Mouse (Mus musculus) limb, embryonic 13.5 days (tissue): ENCODE results near the gene Ryr2. TPM values are rescaled to one million over a fixed set of nuclear protein-coding genes. Genes with fewer than 3 reads are reported as not detected.

Experiments used
- ATAC-seq: fragments of 200-750 bp; cut with Nextera tagmentation; 2 replicates; pipeline ENCODE4 v1.8.0; 2017; ENCODE audit warnings: low read depth, moderate number of reproducible peaks, moderate TSS enrichment; ENCODE audit not compliant: low FRiP score
- H3K27ac ChIP-seq: fragments of 300-500 bp; sonication (generic); 2 replicates; pipeline ENCODE4 v1.5.1; 2015; ENCODE audit warnings: inconsistent platforms, mild to moderate bottlenecking, moderate library complexity
- H3K27me3 ChIP-seq: fragments of 300-500 bp; sonication (generic); 2 replicates; pipeline ENCODE4 v1.6.1; 2015; ENCODE audit warnings: mild to moderate bottlenecking, inconsistent platforms
- H3K36me3 ChIP-seq: fragments of 300-500 bp; sonication (generic); 2 replicates; pipeline ENCODE4 v1.6.1; 2015; ENCODE audit warnings: inconsistent platforms, mild to moderate bottlenecking, moderate library complexity
- H3K4me1 ChIP-seq: fragments of 300-500 bp; sonication (generic); 2 replicates; pipeline ENCODE4 v1.6.1; 2015; ENCODE audit warnings: inconsistent platforms
- H3K4me2 ChIP-seq: fragments of 300-500 bp; sonication (generic); replicated peaks from 2 replicates; pipeline ENCODE4 v1.6.1; 2015; ENCODE audit warnings: inconsistent platforms, mild to moderate bottlenecking, moderate library complexity
- H3K4me3 ChIP-seq: fragments of 300-500 bp; sonication (generic); 2 replicates; pipeline ENCODE4 v1.5.1; 2015; ENCODE audit warnings: moderate library complexity, mild to moderate bottlenecking, inconsistent platforms
- H3K9ac ChIP-seq: fragments of 300-500 bp; sonication (generic); 2 replicates; pipeline ENCODE4 v1.6.1; 2015; ENCODE audit warnings: mild to moderate bottlenecking, inconsistent platforms
- H3K9me3 ChIP-seq: fragments of 300-500 bp; sonication (generic); 2 replicates; pipeline ENCODE4 v1.6.1; 2016; ENCODE audit warnings: inconsistent platforms
- WGBS: fragments of 180-500 bp; shearing (Covaris S2); methylation state at CpG from one replicate; pipeline ENCODE4 v1.1.7; 2015; 5-methylcytosine and 5-hydroxymethylcytosine counted together
- polyA plus RNA-seq: library from polyadenylated mRNA; unstranded; fragments of >200 nt; fragmentation: Nextera tagmentation; extraction: Ambion mirVana; gene quantifications from 2 replicates; pipeline ENCODE4 v1.2.1, GENCODE M21; 2015

Ryr2 gene
- polyA plus RNA-seq, 1 experiment from 2014 or later: 0.46 TPM

DNA sequence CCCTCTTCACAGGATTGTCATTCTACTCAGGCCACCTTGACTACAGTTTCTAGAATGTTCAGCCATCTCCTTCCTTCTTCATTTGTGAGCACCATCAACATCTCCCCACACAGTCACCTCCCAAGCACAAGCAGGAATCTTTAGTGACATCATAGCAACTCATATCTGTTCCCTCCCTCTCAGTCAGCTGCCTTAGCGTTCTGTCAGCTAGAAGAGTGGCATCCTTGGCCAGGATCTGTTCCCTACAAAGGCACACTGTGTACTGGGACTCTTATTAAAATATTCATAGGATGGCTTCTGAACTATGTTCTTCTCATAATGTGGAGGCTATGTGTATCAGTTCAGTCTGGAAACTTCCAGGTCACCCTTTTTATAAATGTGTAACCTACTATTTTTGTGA is 8.1 kb upstream of the Ryr2 start:
- 75% methylated on average over 1 of the region's 1 CpGs for WGBS
- no peak for ATAC-seq

DNA sequence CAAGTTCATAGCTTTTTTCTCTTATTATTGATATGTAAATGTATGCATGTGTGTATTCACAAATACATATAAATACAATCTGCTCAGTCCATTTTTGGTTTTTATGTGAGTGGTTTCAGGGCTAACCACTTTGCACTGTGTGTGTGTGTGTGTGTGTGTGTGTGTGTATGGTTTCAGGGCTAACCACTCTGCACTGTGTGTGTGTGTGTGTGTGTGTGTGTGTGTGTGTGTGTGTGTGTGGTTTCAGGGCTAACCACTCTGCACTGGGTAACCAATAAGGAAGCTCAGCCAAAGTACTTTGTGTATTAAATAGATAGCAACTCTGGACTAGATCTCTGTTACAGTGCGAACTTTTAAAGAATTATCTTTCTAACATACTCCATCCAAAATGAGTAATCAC is 2.2 kb upstream of the Ryr2 start:
- H3K4me3 ChIP-seq: no peak overlapping the region
- H3K36me3 ChIP-seq: no peaks in the 10 kb centered on the region
- H3K27me3 ChIP-seq: peaks cover 40% of the 10 kb centered on the region
- no peak overlapping the region for H3K9ac ChIP-seq
- H3K9me3 ChIP-seq: no peaks in the 10 kb centered on the region
- peaks cover 8% of the 10 kb centered on the region for H3K4me1 ChIP-seq
- WGBS: 90% methylated on average over 1 of the region's 1 CpGs
- ATAC-seq: no peak
- H3K4me2 ChIP-seq: no peak overlapping the region
- H3K27ac ChIP-seq: no peak overlapping the region

More for the DNA sequence above, 8.1 kb upstream of the Ryr2 start:
- H3K27ac ChIP-seq: no peak overlapping the region
- no peaks in the 10 kb centered on the region for H3K4me1 ChIP-seq
- no peaks in the 10 kb centered on the region for H3K9me3 ChIP-seq
- H3K36me3 ChIP-seq: no peaks in the 10 kb centered on the region
- H3K9ac ChIP-seq: no peak overlapping the region
- H3K4me2 ChIP-seq: no peak overlapping the region
- H3K27me3 ChIP-seq: no peaks in the 10 kb centered on the region
- no peak overlapping the region for H3K4me3 ChIP-seq

GRCm38 (mm10) chr13:12105830-12106628 is 716 bp downstream of the Ryr2 start:
- no peak overlapping the region for H3K27ac ChIP-seq
- H3K9ac ChIP-seq: peak overlapping the region; percentile 70
- peaks cover 8% of the 10 kb centered on the region for H3K4me1 ChIP-seq
- peak overlapping the region; percentile 99 for H3K4me2 ChIP-seq
- peaks cover 69% of the 10 kb centered on the region for H3K27me3 ChIP-seq
- peak; percentile 48; the same call in 1 of the 2 replicates for ATAC-seq
- WGBS: under 1% methylated on average over 67 of the region's 67 CpGs
- no peaks in the 10 kb centered on the region for H3K36me3 ChIP-seq
- no peaks in the 10 kb centered on the region for H3K9me3 ChIP-seq
- peak overlapping the region; percentile 65 for H3K4me3 ChIP-seq

DNA sequence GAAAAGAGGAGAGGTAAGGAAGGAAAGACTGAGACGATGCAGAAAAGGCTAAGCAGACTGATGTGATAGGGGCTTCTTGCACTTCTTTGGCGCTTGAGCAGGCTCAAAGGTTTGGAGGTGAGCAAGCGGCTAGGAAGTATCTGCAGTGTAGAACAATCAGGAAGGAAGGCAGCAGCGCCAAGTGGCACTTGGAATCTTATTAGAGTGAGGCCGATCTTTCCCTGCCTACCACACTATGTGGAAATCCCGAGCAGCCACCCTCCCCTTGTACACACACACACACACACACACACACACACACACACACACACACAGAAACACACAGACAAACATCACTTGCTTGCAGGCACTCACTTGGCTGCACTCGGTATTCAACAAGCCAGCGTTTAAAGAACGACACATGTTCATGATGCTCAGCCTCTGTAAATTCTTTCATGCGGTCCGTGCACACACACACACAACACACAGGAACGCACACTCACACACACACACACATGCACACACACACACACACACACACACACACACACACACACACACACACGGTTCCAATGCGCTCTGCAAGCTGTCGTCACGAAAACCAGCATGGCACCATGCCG is 1.4 kb downstream of the Ryr2 start:
- Histone ChIP-seq H3K27ac (no peak overlapping the region), H3K4me3 (peak overlapping the region; percentile 65), H3K9ac (no peak overlapping the region; the same call in 1 of the 2 replicates), H3K4me2 (peak overlapping the region; percentile 99), H3K36me3 (no peaks in the 10 kb centered on the region), H3K27me3 (peaks cover 76% of the 10 kb centered on the region), H3K4me1 (peaks cover 8% of the 10 kb centered on the region), H3K9me3 (no peaks in the 10 kb centered on the region)
- no peak for ATAC-seq
- WGBS: 6% methylated on average over 17 of the region's 17 CpGs

GRCm38 (mm10) chr13:12104318-12104717 is 2.4 kb downstream of the Ryr2 start:
- WGBS: 43% methylated on average over 1 of the region's 1 CpGs
- Histone ChIP-seq H3K27me3 (peaks cover 82% of the 10 kb centered on the region), H3K27ac (no peak overlapping the region), H3K36me3 (no peaks in the 10 kb centered on the region), H3K9ac (no peak overlapping the region), H3K4me3 (no peak overlapping the region), H3K4me2 (no peak overlapping the region), H3K4me1 (peaks cover 8% of the 10 kb centered on the region), H3K9me3 (no peaks in the 10 kb centered on the region)
- ATAC-seq: no peak

DNA sequence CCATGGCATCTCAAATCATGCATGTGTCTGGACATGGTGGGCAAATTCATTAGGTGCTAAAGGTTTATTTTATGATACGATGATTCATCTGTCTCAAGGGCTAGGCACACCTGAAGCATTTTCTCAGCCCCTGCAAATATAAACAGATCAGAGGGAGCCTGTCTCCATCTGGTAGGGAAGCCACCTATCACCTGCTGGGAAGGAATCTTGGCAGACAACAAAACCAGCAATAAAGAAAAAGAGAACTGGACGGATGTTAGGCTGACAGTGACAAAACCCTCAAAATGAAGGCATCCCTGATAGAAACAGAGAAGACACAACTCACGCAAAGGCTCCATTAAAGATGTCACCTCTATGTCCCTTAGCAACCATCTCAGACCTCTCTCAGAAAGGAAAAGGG is 3.7 kb downstream of the Ryr2 start:
- WGBS: 60% methylated on average over 3 of the region's 3 CpGs
- H3K9me3 ChIP-seq: no peaks in the 10 kb centered on the region
- no peak overlapping the region for H3K9ac ChIP-seq
- no peak overlapping the region for H3K4me2 ChIP-seq
- H3K4me1 ChIP-seq: peaks cover 8% of the 10 kb centered on the region
- H3K27ac ChIP-seq: no peak overlapping the region
- H3K4me3 ChIP-seq: no peak overlapping the region
- H3K36me3 ChIP-seq: no peaks in the 10 kb centered on the region
- peaks cover 78% of the 10 kb centered on the region for H3K27me3 ChIP-seq
- no peak for ATAC-seq

DNA sequence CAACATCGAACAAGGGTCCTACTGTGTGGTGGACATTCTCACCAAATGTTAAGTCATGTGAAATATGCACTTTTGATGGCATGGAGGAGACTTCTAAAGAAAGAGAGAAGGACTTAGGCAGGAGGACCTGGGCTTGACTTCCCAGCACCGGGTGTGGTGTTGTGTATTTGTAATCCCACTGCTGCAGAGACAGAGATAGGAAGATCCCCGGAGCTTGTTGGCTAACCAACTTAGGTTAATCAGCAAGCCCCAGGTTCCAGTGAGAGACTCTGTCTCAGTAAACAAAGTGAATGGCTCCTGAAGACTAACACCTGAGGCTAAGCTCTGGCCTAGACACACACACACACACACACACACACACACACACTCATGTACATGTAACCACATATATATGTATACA is 7.3 kb downstream of the Ryr2 start:
- H3K4me3 ChIP-seq: no peak overlapping the region
- peaks cover 47% of the 10 kb centered on the region for H3K27me3 ChIP-seq
- H3K27ac ChIP-seq: no peak overlapping the region
- no peaks in the 10 kb centered on the region for H3K36me3 ChIP-seq
- ATAC-seq: no peak
- H3K9me3 ChIP-seq: no peaks in the 10 kb centered on the region
- H3K4me2 ChIP-seq: no peak overlapping the region
- no peak overlapping the region for H3K9ac ChIP-seq
- H3K4me1 ChIP-seq: no peaks in the 10 kb centered on the region
- WGBS: 96% methylated on average over 3 of the region's 3 CpGs

- no peak for ATAC-seq
- no peaks in the 10 kb centered on the region for H3K9me3 ChIP-seq
- H3K9ac ChIP-seq: no peak overlapping the region
- 82% methylated on average over 1 of the region's 1 CpGs for WGBS
- H3K27ac ChIP-seq: no peak overlapping the region
- H3K4me1 ChIP-seq: no peaks in the 10 kb centered on the region
- H3K4me3 ChIP-seq: no peak overlapping the region
- no peak overlapping the region for H3K4me2 ChIP-seq
- peaks cover 42% of the 10 kb centered on the region for H3K27me3 ChIP-seq
- H3K36me3 ChIP-seq: no peaks in the 10 kb centered on the region
Measured at GRCm38 (mm10) chr13:12098981-12099380, 7.8 kb downstream of the Ryr2 start.

DNA sequence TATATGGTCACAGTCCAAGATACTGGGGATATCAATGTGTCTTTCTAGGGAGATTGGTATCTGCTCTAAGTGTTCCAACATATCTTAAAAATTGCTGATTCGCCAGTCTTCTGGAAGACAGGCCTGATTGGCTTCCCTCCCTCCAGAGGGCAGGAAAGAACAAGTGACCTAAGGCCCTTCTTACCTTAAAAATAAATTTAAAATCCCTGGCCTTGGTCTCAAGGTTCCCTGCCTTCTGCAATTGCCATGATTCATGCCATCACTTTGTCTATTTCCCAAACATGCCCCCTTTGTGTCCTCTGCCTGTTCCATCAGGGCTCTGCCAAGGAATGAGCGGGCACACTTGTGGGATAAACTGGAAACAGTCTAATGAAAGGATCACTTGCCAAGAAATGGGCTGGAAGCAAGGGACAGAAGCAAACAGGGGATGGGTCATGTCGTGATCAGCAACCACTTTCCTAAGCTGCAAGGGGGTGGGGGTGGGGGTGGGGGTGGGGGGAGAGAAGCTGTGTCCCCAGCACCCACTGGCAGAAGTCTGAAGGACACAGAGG is 10.3 kb downstream of the Ryr2 start:
- Histone ChIP-seq H3K9ac (no peak overlapping the region), H3K36me3 (no peaks in the 10 kb centered on the region), H3K9me3 (no peaks in the 10 kb centered on the region), H3K4me1 (no peaks in the 10 kb centered on the region), H3K4me3 (no peak overlapping the region), H3K4me2 (no peak overlapping the region), H3K27me3 (peaks cover 17% of the 10 kb centered on the region), H3K27ac (no peak overlapping the region)
- ATAC-seq: no peak
- 76% methylated on average over 3 of the region's 3 CpGs for WGBS

- Histone ChIP-seq H3K4me3 (no peak overlapping the region), H3K9me3 (no peaks in the 10 kb centered on the region; the same call in 1 of the 2 replicates), H3K9ac (no peak overlapping the region), H3K4me2 (no peak overlapping the region), H3K27ac (no peak overlapping the region), H3K4me1 (no peaks in the 10 kb centered on the region), H3K27me3 (no peaks in the 10 kb centered on the region), H3K36me3 (no peaks in the 10 kb centered on the region)
- ATAC-seq: no peak
- WGBS: 82% methylated on average over 7 of the region's 7 CpGs
Measured at GRCm38 (mm10) chr13:12094569-12094968, 12.2 kb downstream of the Ryr2 start.

GRCm38 (mm10) chr13:12093146-12093545 is 13.6 kb downstream of the Ryr2 start:
- Histone ChIP-seq H3K4me1 (no peaks in the 10 kb centered on the region), H3K27me3 (no peaks in the 10 kb centered on the region), H3K4me2 (no peak overlapping the region), H3K27ac (no peak overlapping the region), H3K9ac (no peak overlapping the region), H3K9me3 (no peaks in the 10 kb centered on the region; the same call in 1 of the 2 replicates), H3K4me3 (no peak overlapping the region), H3K36me3 (no peaks in the 10 kb centered on the region)
- 86% methylated on average over 5 of the region's 5 CpGs for WGBS
- no peak for ATAC-seq

DNA sequence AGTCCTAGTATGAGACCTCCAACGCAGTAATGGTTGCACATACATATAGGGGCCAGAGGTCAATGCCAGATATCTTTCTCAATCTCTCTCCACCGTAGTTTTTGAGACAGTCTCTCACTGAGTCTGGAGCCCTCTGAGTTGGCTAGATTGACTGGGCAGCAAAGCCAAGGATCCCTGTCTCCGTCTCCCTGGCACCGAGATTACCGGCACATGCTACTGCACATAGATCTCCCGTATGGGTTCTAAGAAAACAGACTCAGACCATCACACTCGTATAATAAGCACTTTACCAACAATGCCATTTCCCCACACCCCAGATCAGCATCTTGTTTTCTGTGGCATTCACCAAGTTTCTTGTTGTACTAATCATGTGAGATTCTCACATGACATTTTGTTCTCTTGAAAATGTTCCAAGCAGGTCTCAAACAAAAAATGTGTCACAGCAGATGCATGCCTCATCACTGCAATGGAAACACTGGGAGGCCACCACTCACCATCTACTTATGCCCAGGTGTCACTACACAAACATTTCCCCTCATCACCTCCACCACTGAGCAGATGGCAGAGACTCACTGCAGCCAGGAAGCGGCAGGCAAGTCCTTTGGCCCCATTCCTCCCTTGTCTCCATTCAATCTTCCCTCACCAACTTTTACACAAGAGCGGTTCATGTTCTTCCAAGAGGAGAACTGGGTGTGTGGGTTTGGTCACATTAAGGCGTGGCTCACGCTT is 14.2 kb downstream of the Ryr2 start:
- H3K4me2 ChIP-seq: no peak overlapping the region
- no peak overlapping the region for H3K4me3 ChIP-seq
- ATAC-seq: no peak
- H3K36me3 ChIP-seq: no peaks in the 10 kb centered on the region
- 90% methylated on average over 11 of the region's 11 CpGs for WGBS
- no peaks in the 10 kb centered on the region for H3K4me1 ChIP-seq
- no peaks in the 10 kb centered on the region for H3K27me3 ChIP-seq
- no peak overlapping the region for H3K9ac ChIP-seq
- H3K9me3 ChIP-seq: no peaks in the 10 kb centered on the region; the same call in 1 of the 2 replicates
- no peak overlapping the region for H3K27ac ChIP-seq
